Mouse (Mus musculus) urinary bladder, postnatal 36 days (tissue): Measurements from ENCODE around the gene Rsph14.

Experiments used
- DNase-seq, 2 experiments: peaks; one replicate each; pipeline ENCODE4 v3.0.0; 2022; ENCODE audit warnings: low spot score in 2 of 2, mixed read lengths in 1 of 2

Rsph14 gene

DNA sequence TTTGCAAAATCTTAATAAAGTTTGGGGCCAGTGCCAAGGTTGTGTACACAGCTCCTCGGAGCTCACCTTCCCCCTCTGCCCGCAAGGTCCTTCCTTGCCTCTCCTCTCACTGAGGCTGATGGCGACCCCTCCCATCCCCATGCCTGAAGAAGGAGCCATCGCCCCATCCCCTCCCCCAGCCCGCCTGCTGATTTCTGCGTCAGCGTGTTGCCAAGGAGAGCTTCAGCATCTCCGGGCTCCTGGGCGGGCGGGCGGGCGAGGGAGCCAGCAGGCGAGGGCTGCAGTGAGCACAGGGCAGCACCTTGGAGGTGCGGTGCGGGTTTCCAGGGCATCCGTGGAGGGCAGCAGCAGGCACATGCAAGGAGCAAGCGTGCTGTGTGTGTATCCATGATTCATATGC, 37.0 kb downstream of the Rsph14 start:
- DNase-seq = no peak

DNA sequence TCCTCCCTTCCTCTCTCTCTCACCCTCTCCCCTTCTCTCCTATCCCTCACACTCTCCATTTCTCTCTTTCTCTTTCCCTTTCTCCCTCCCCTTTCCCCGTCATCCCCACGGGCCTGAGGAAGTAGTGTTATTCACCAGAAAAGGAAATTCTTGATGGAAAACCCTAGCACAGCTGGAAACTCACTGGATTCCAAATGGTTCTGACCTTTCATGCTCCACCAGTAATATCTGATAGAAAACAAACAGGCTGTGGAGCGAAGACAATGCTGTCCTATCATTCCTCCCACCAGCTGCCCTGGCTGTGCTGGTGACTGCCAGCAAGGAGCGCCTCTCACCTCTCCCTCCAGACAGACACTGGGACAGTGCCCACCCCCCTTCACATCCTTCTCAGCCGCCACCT, 37.5 kb downstream of the Rsph14 start:
- DNase-seq = no peak

DNA sequence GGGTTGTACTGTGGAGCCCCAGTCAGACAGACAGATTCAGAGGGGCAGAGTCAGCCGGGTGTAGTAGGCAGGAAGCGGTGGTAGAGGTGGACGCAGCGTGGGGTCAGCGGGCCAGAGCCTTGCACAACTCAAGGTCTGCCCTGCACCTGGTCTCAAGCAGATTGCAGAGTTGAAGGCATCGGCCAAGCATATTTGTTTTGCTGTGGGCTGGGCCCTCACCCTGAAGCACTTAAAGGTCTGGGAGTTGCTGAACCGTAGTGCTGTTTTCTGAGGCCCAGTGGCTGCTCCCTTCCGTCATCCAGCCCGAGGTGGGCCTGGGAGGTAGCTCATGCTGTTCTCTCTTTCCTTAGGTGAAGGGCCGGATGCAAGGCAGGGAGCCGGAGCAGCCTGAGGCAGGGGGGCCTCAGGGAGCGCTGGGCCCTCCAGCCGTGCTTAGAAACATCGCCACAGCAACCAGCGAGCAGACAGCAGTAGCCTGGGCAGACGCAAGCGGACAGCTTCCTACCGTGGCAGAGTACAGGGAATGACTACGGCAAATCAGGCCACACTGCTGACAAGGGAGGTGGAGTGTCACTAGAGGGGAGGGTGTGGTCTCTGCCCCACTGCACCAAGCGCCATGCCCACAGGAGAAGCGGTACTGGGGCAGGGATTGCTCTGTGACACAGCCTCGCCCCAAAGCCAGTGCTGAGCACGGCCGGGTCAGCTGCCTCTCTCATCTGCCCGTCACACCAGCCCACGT, 41.6 kb downstream of the Rsph14 start:
- DNase-seq = no peak

DNA sequence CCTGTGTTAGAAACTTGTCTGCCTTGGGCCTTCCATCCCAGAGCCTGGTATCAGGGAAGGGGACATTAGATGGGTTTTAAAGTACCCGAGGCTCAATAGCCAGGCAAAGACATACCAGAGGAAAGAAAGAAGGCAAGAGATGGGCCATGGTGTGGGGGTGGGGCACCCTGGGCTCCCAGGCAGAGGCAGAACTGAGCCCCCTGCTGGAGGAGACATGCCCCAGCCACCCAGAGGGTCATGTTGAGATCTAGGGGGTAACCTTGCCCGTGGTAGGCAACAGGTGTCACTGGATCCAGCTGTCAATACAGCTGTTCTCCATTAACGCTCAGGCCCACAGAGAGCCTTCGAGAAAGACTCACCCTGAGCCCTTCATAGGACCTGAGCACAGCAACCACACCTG, 42.6 kb downstream of the Rsph14 start:
- DNase-seq = no peak

DNA sequence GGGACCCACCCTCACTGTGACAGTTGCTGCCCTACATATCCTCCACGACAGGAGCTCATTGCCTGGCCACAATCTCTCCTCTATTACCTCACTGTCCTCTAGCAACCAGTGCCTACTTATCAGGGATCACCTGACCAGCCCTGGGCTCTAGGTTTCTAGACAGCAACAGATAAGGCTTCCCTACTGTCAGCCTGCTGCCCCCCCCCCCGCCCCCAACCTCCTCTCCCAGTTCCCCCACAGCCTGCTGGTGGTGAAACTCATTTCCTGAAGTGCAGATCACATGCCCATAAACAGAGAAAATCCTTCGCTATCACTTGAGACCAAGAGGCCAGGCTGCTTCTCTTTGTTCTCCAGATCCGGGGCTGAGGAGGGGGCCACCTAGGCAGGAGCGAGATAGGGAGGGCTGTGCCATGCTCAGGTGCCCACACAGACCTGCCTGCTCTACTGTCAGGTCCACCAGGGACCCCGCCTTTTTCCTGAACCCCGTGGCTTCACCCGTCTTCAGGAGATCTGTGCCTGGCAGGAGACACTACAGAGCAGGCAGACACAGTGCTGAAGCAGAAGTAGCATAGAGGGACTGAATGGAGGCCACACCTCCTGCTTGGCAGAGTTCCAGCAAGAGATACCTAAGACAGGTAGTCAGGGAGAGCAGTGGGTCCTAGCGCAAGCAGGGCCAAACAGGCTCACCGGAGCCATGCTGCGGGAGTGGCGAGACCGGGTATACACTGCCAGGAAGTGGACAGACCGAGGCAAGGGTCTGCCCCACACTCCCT, 44.5 kb downstream of the Rsph14 start:
- DNase-seq = peak in 1 of 2 experiments; percentile 20

DNA sequence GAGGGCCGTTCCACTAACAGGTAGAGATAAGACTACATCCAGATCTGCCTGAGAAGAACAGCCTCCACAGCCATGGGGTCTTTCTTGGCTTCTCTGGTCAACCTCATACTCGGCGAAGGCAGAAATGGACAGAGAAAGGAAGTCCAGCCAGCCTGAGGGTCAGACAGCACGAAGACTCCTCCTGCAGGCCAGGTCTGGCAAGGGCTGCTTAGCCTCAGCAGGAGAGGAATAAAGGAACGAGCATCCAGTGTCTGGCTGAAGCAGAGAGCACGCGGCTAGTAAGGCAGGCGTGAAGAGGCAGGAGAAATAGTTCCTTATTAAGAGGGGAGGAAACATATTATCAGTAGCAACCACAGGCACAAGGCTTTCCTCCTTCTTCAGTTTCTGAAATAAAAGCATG, 49.2 kb downstream of the Rsph14 start:
- DNase-seq = no peak

DNA sequence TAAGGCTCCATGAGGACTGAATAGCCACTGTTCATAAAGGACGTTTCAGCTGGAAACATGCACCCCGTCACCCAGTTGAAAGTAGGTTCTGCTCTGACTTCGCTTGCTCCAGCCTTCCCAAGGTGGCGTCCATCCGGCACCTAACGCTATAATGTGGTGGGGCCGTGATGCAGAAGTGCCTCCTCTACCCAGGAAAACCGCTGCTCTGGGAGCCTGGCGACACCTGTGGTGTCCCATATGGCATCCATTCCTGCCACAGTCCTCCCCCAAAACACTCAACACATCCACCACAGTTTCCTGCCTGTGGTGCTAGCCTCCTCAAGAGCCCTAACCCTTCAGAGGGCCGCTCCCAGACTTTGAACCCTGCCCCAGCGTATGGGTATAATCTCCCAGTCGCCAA, 51.2 kb downstream of the Rsph14 start:
- DNase-seq = no peak

DNA sequence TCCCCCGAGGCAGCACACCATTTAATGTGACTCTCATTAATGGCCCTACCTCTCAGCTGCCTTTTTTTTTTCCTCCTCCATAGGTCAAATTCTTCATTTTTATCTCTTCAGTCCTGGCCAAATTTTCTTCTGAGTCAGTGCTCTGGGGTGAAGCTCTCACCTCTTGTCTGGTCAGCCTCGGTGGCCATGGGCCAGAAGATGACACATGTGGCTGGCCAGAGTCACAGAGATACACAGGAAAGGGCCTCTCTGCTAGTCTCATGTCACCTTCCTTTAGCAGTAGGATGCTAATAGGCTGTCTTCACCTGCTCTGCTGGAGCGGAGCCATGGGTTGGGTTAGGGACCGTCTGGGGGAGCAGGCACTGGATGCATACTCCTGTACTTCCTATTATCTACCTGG, 54.3 kb downstream of the Rsph14 start:
- DNase-seq = no peak

DNA sequence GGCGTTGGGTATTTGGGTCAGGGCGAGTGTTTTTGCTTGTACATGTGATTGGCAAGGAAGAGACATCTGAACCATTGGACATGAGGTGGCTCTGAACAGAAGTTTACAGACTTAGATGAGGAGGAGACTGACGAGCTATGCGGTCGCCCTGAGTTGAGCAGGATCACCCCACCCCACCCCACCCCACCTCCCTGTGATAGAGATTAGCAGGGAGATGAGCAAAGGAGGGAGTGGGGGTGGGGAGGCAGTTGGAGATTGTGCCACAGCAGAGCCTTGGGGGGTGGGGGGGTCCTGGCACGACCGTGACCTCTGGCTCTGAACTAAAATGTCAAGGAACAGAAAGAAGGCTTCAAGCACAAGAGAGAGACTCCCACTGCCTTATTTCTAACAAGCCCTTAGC, 56.0 kb downstream of the Rsph14 start:
- DNase-seq = no peak

DNA sequence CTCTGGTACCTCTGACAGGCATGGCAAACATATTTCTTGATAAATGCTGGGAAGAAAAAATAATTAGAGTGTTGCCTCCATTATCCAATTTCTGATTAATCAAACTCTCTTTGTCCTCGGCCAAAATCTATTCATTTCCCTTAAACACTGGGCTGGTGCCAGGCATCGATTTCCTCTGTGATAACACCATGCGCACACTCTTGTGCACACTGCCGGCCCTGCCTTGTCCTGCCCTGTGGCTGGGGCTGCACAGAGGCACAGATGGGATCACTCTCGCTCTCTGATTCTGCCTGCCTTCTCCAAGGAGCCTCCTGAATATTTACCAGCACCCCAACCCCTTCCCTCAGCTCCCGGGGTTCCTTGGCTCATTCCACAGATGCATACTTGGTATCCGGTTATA, 56.8 kb downstream of the Rsph14 start:
- DNase-seq = no peak

DNA sequence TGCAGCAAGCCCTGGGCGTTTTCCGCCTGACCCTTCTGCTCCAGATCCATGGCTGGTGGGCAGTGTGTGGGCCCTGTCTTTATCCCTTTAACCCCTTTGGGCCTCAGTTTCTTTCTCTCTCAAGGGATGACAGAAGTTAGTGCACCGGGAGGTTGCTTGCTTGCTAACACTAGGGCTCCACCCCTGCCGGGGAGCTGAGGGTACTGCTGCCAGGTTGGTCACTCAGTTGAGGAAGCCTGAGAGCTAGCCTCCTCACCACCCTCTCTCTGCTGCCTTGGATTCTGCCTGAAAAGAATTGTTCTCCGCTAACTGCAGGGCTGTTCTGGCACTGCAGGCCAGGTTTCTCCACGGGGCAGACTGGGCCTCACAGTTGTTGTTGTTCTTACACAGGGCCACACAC, 59.4 kb downstream of the Rsph14 start:
- DNase-seq = no peak

DNA sequence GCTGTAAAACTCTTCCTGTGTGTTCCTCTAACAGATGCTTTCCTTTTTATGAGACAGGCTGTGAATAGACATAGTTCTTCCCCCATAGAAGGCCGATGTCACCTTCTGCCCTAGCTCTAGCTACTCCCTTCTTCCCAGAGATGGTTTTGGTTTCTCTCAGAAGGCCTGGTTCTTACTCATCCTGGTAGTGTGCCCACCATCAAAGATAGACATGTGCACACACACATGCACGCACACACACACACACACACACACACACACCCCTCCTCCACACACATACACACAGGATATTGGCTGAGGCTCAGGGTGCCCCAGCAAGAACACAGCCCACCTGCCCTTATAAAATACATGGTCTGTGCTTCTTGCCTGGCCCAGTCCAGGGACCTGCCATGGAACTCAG, 63.1 kb downstream of the Rsph14 start:
- DNase-seq = no peak

DNA sequence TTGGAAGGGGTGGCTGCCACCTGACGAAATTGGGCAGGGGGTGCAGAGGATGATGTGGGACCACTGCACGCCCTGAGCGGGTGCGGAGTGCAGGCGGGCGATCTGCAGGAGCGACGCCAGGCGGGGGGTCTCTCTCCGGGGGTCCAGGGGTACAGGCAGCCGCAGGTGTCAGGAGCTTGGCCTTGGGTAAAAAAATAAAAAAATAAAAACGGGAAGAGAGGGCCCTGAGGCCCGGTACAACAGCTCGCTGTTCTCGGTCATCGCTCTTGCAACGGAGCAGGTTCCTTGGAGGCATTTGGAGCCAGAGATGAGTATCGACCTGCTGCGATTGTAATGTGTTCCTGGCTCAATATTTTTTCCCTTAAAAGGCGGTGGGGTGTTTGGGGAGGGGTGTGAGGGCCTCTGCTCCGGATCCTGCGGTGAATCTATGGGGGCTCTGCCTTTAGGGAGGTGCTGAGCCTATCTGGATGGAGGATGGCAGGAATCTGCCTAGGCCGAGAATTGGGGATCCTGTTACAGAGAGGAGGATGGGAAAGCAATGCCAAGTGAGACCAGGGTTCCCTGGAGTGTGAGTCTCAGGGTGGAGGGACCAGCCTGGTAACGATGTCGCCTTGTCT, 64.6 kb downstream of the Rsph14 start:
- no peak for DNase-seq

DNA sequence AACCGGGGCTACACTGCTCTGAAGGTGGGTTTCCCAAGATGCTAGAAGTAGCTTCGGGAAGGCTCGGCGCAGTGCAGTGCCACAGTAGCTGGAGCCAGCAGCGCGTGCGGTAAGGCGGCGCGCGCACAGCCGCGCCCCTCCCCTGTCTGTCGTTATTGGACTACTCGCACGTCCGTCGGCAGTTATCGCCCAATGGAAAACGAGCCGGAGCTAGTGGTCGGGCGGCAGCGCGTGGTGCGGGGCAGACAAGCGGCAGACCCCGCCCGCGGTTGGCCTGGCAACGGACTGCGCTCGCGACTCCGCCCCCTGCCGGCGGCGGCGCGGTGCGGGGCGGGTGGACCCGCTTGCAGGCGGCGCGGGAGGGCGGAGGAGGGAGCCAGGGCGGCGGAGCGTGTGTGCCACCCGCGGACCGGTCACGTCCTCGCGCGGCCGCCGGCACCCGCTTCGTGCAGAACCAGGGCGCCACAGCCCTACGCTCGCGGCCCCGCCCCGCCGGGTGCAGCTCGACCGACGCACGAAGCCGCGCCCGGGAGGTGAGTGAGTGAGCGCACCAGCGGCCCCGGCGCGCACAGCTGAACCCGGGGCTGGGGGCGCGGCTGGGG, 65.4 kb downstream of the Rsph14 start, which contains the start of gene Gnaz:
Gene Gnaz (plus strand): TSS at position 328 of the 602 bp plus-strand sequence.
- peak; percentile 95 for DNase-seq

DNA sequence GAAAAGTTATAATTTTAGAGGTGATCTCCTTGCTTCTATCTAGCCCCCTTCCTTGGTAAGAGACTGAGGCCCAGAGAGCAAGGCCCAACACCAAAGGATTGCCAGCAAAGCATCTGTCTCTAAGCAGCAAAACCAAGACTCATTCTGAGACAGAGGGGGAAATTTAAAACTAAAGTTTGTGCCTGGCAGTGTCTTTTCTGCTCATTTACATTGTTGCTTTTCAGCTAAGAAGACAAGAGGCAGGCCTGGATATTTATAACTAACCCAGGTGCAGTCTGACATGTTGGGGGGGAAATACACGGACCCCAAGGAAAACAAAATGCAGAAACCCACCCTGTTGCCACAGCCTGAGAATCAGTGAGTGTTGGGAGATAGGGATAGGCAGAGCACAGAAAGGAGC, 68.0 kb downstream of the Rsph14 start:
- DNase-seq = no peak

DNA sequence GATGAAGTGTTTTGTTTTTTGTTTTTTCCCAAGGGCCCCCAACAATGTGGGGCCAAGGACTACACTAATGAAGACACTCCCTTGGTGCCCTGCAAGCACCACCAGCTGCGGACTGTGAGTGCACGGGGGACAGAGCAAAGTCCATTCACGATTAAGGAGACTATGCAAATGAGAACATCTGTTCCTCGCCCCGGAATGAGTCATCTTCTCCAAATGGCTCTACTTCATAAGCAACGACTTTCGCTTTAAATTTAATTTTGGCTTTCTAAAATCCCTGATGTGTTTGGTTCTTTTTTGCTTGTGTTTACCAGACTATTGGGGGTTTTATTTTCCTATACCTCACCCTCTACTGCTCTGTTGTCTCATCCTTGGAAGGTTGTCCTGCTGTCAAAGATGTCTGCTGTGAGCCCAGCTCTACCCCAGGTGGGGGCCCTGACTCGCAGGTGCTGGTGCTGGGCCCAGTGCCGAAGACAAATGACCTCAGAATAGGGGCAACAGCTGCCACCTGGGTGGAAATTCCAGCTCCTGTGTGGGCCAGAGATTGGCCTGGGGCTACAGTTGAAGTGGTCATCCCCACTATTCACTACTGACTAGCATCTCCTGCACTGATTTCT, 79.4 kb downstream of the Rsph14 start:
- DNase-seq = no peak

DNA sequence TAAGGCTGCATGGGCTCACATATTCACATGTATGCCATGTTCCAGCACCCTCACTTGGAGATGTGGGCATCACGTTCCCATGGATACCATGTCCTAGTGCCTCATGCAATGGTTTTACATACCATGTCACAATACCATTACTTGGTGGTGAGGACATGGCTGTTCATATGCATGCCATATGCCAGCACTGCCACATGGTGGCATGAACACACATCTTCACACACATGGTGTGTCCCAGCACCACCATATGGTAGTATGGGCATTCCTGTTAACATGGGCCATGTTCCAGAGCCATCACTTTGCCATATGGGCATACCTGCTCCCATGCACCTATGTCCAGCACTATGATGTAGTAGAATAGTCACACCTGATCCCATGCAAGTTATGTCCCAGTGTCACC, 91.6 kb downstream of the Rsph14 start:
- DNase-seq = no peak

DNA sequence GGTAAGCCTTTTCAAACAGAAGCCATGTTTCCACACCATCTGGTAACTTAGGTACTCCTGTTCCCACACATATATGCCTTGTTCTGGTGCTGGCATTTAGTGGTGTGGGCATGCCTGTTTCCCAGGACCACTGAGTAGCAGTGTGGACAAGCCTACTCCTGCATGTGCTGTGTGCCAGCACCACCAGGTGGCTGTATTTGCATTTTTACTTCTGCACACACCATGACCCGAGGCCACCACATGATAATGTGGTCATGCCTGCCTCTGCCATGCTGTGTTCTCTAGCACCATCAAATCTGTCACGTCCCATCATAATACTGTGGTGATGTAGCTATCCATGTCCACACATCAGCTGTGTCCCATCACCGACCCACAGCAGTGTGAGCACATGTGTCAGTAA, 93.1 kb downstream of the Rsph14 start:
- DNase-seq = no peak

DNA sequence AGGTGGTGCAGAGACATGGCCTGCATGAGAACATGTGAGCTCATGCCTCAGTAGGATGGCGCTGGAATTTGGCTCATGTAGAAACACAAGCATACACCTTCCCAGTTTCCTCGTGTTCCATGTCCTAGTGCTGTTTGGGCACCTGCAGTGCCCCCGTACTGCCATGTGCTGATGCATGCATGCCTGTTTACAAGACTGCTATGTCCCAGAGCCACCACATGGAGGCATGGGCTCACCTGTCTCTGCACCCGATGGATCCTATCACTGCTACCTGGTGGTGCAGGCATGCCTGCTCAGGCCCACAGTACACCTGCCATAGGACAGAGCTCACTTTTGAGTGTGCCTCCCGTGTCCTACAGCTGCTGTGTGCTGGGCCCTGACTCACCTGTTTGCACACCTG, 94.0 kb downstream of the Rsph14 start:
- DNase-seq = no peak

DNA sequence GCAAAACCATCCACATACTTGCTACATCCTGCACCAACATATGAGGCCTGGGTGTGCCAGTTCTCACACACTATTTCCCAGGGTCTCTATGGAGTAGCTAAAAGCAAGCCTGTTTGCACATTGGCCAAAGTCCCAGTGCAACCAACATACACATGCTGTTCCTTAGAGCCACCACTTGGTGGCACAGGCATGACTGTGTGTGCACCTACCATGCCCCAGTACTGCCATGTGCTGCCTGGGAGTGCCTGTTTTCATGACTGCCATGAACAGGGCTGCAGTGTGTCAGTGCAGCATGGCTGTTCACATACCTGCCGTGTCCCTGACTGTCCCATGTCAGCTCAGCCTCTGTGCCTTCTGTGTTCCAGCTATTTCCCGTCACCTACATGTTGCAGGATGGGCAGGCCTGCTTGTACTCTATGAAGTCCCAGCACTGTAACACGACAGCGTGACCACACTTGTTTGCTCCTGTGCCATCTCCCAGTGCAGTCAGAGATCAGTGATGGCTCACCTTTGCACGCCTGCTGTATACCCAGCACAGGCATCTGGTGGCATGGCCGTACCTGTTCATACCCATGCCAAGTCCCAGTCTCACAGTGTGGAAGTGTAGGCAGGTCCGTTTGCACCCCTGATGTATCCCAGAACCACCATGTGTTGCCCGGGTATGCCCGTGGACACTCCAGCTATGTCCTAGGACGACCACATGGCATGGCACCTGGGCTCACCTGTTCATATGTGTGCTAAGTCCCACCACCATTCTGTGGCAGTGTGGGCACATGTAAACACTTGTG, 95.2 kb downstream of the Rsph14 start:
- no peak for DNase-seq

DNA sequence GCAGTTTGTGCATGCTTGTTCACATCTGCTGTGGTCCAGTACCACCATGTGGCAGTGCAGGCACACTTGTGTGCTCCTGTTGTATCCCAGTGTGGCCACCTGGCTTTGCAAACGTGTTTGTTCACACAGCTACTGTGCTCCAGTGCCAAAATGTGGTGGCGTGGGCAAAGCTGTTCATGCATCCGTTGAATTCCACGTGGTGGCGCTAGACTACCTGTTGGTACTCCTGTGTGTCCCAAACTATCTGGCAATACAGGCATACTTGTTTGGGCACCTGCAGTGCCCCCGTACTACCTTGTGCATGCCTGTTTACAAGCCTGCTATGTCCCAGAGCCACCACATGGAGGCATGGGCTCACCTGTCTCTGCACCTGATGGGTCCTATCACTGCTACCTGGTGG, 97.4 kb downstream of the Rsph14 start:
- DNase-seq = no peak
